Mouse (Mus musculus): ENCODE results near the gene Mcat. TPM values are rescaled to one million over a fixed set of nuclear protein-coding genes. Genes with fewer than 3 reads are reported as not detected.

Gene Mcat
- polyA plus RNA-seq, 1 experiment = 28.1 TPM

GRCm38 (mm10) chr15:83573606-83574005, 10.0 kb upstream of the Mcat start:
- Histone ChIP-seq H3K27ac (ENCODE audit: insufficient read depth, low read length) (no peak overlapping the region), H3K4me1 (ENCODE audit: control insufficient read depth, insufficient read depth, low read length) (no peaks in the 10 kb centered on the region), H3K27me3 (ENCODE audit: control insufficient read depth, insufficient read depth, low read length, poor library complexity, severe bottlenecking) (no peaks in the 10 kb centered on the region), H3K9me3 (replicated peaks; ENCODE audit: control insufficient read depth, insufficient read depth, low read length, poor library complexity, severe bottlenecking) (no peaks in the 10 kb centered on the region), H3K4me3 (ENCODE audit: low read depth, low read length) (no peak overlapping the region), H3K9ac (ENCODE audit: low read depth, poor library complexity, severe bottlenecking) (no peak overlapping the region), H3K36me3 (ENCODE audit: control insufficient read depth, insufficient read depth, low read length, poor library complexity, severe bottlenecking) (peaks cover 4% of the 10 kb centered on the region)
- TF ChIP-seq CTCF (IDR thresholded peaks at IDR 0.05; ENCODE audit: low read depth, low read length) (no peak), EP300 (IDR thresholded peaks at IDR 0.05; ENCODE audit: insufficient read depth, low read depth, low read length) (no peak), POLR2A (IDR thresholded peaks at IDR 0.05; ENCODE audit: insufficient read depth, low read length) (no peak)

- H3K9ac ChIP-seq (ENCODE audit: low read depth, poor library complexity, severe bottlenecking) = no peak overlapping the region
- no peaks in the 10 kb centered on the region for H3K27me3 ChIP-seq (ENCODE audit: control insufficient read depth, insufficient read depth, low read length, poor library complexity, severe bottlenecking)
Observed at GRCm38 (mm10) chr15:83572132-83572531, 8.5 kb upstream of the Mcat start.

GRCm38 (mm10) chr15:83571636-83572035, 8.0 kb upstream of the Mcat start:
- no peak for TF ChIP-seq EP300 (IDR thresholded peaks at IDR 0.05; ENCODE audit: insufficient read depth, low read depth, low read length)
- TF ChIP-seq POLR2A (IDR thresholded peaks at IDR 0.05; ENCODE audit: insufficient read depth, low read length) = no peak
- TF ChIP-seq CTCF (IDR thresholded peaks at IDR 0.05; ENCODE audit: low read depth, low read length) = no peak
- Histone ChIP-seq H3K9me3 (replicated peaks; ENCODE audit: control insufficient read depth, insufficient read depth, low read length, poor library complexity, severe bottlenecking) (no peaks in the 10 kb centered on the region), H3K4me3 (ENCODE audit: low read depth, low read length) (no peak overlapping the region), H3K9ac (ENCODE audit: low read depth, poor library complexity, severe bottlenecking) (no peak overlapping the region), H3K4me1 (ENCODE audit: control insufficient read depth, insufficient read depth, low read length) (no peaks in the 10 kb centered on the region), H3K36me3 (ENCODE audit: control insufficient read depth, insufficient read depth, low read length, poor library complexity, severe bottlenecking) (no peaks in the 10 kb centered on the region; the same call in 1 of the 2 replicates), H3K27ac (ENCODE audit: insufficient read depth, low read length) (no peak overlapping the region), H3K27me3 (ENCODE audit: control insufficient read depth, insufficient read depth, low read length, poor library complexity, severe bottlenecking) (no peaks in the 10 kb centered on the region)

More at GRCm38 (mm10) chr15:83572132-83572531, 8.5 kb upstream of the Mcat start:
- no peak overlapping the region for H3K27ac ChIP-seq (ENCODE audit: insufficient read depth, low read length)
- no peaks in the 10 kb centered on the region; the same call in 1 of the 2 replicates for H3K36me3 ChIP-seq (ENCODE audit: control insufficient read depth, insufficient read depth, low read length, poor library complexity, severe bottlenecking)
- no peak overlapping the region for H3K4me3 ChIP-seq (ENCODE audit: low read depth, low read length)
- H3K9me3 ChIP-seq (replicated peaks; ENCODE audit: control insufficient read depth, insufficient read depth, low read length, poor library complexity, severe bottlenecking) = no peaks in the 10 kb centered on the region
- TF ChIP-seq POLR2A (IDR thresholded peaks at IDR 0.05; ENCODE audit: insufficient read depth, low read length) (no peak), CTCF (IDR thresholded peaks at IDR 0.05; ENCODE audit: low read depth, low read length) (no peak), EP300 (IDR thresholded peaks at IDR 0.05; ENCODE audit: insufficient read depth, low read depth, low read length) (no peak)
- H3K4me1 ChIP-seq (ENCODE audit: control insufficient read depth, insufficient read depth, low read length) = no peaks in the 10 kb centered on the region

- no peak overlapping the region for H3K27ac ChIP-seq (ENCODE audit: insufficient read depth, low read length)
- H3K36me3 ChIP-seq (ENCODE audit: control insufficient read depth, insufficient read depth, low read length, poor library complexity, severe bottlenecking) = no peaks in the 10 kb centered on the region; the same call in 1 of the 2 replicates
- H3K4me1 ChIP-seq (ENCODE audit: control insufficient read depth, insufficient read depth, low read length) = no peaks in the 10 kb centered on the region
- H3K4me3 ChIP-seq (ENCODE audit: low read depth, low read length) = no peak overlapping the region
- TF ChIP-seq CTCF (IDR thresholded peaks at IDR 0.05; ENCODE audit: low read depth, low read length) = peak; percentile 33
- TF ChIP-seq EP300 (IDR thresholded peaks at IDR 0.05; ENCODE audit: insufficient read depth, low read depth, low read length) = no peak
- no peak overlapping the region for H3K9ac ChIP-seq (ENCODE audit: low read depth, poor library complexity, severe bottlenecking)
- H3K9me3 ChIP-seq (replicated peaks; ENCODE audit: control insufficient read depth, insufficient read depth, low read length, poor library complexity, severe bottlenecking) = no peaks in the 10 kb centered on the region
- H3K27me3 ChIP-seq (ENCODE audit: control insufficient read depth, insufficient read depth, low read length, poor library complexity, severe bottlenecking) = no peaks in the 10 kb centered on the region
Observed at GRCm38 (mm10) chr15:83570641-83571040, 7.1 kb upstream of the Mcat start.

- Histone ChIP-seq H3K4me3 (ENCODE audit: low read depth, low read length) (peak overlapping the region; percentile 51), H3K9me3 (replicated peaks; ENCODE audit: control insufficient read depth, insufficient read depth, low read length, poor library complexity, severe bottlenecking) (no peaks in the 10 kb centered on the region), H3K36me3 (ENCODE audit: control insufficient read depth, insufficient read depth, low read length, poor library complexity, severe bottlenecking) (no peaks in the 10 kb centered on the region), H3K4me1 (ENCODE audit: control insufficient read depth, insufficient read depth, low read length) (no peaks in the 10 kb centered on the region), H3K9ac (ENCODE audit: low read depth, poor library complexity, severe bottlenecking) (no peak overlapping the region), H3K27me3 (ENCODE audit: control insufficient read depth, insufficient read depth, low read length, poor library complexity, severe bottlenecking) (no peaks in the 10 kb centered on the region), H3K27ac (ENCODE audit: insufficient read depth, low read length) (no peak overlapping the region)
- no peak for TF ChIP-seq EP300 (IDR thresholded peaks at IDR 0.05; ENCODE audit: insufficient read depth, low read depth, low read length)
Observed at GRCm38 (mm10) chr15:83569682-83570081, 6.1 kb upstream of the Mcat start.

- H3K4me3 ChIP-seq (ENCODE audit: low read depth, low read length) = no peak overlapping the region
- no peak overlapping the region for H3K9ac ChIP-seq (ENCODE audit: low read depth, poor library complexity, severe bottlenecking)
- no peak overlapping the region for H3K27ac ChIP-seq (ENCODE audit: insufficient read depth, low read length)
- H3K36me3 ChIP-seq (ENCODE audit: control insufficient read depth, insufficient read depth, low read length, poor library complexity, severe bottlenecking) = no peaks in the 10 kb centered on the region
- no peaks in the 10 kb centered on the region for H3K27me3 ChIP-seq (ENCODE audit: control insufficient read depth, insufficient read depth, low read length, poor library complexity, severe bottlenecking)
- no peaks in the 10 kb centered on the region for H3K9me3 ChIP-seq (replicated peaks; ENCODE audit: control insufficient read depth, insufficient read depth, low read length, poor library complexity, severe bottlenecking)
- no peak for TF ChIP-seq CTCF (IDR thresholded peaks at IDR 0.05; ENCODE audit: low read depth, low read length)
- TF ChIP-seq POLR2A (IDR thresholded peaks at IDR 0.05; ENCODE audit: insufficient read depth, low read length) = no peak
- TF ChIP-seq EP300 (IDR thresholded peaks at IDR 0.05; ENCODE audit: insufficient read depth, low read depth, low read length) = no peak
- peaks cover 2% of the 10 kb centered on the region for H3K4me1 ChIP-seq (ENCODE audit: control insufficient read depth, insufficient read depth, low read length)
Observed at GRCm38 (mm10) chr15:83568544-83568943, 5.0 kb upstream of the Mcat start.

Measured in ES-Bruce4 (cell line).